Mouse (Mus musculus) testis, adult 2 months (tissue): Measurements from ENCODE around the gene Pwwp2a. TPM values are rescaled to one million over a fixed set of nuclear protein-coding genes. Genes with fewer than 3 reads are reported as not detected.

Source experiments
- H3K27ac ChIP-seq: fragments of 200-500 bp; 2 replicates; pipeline ENCODE4 v1.5.1; 2012; ENCODE audit warnings: low read depth, low read length; ENCODE audit not compliant: control insufficient read depth, insufficient read depth
- H3K27me3 ChIP-seq: fragments of 200-500 bp; 2 replicates; pipeline ENCODE4 v1.6.1; 2012; ENCODE audit warnings: mild to moderate bottlenecking, low read length, moderate library complexity; ENCODE audit not compliant: control insufficient read depth, insufficient read depth
- H3K36me3 ChIP-seq: fragments of 200-500 bp; 2 replicates; pipeline ENCODE4 v1.6.1; 2012; ENCODE audit warnings: mild to moderate bottlenecking, low read length; ENCODE audit not compliant: control insufficient read depth, insufficient read depth
- H3K4me1 ChIP-seq: fragments of 200-500 bp; 2 replicates; pipeline ENCODE4 v1.6.1; 2012; ENCODE audit warnings: low read length; ENCODE audit not compliant: control insufficient read depth, insufficient read depth
- H3K4me3 ChIP-seq: fragments of 200-500 bp; 2 replicates; pipeline ENCODE4 v1.5.1; 2012; ENCODE audit warnings: low read depth, mild to moderate bottlenecking, low read length, moderate library complexity, mixed read lengths; ENCODE audit not compliant: control insufficient read depth
- CTCF ChIP-seq: fragments of 200-500 bp; IDR thresholded peaks from 2 replicates; pipeline ENCODE4 v1.5.1; 2012; ENCODE audit warnings: low read depth, mild to moderate bottlenecking, inconsistent platforms, low read length, moderate library complexity; ENCODE audit not compliant: control insufficient read depth, insufficient read depth, insufficient replicate concordance
- POLR2A ChIP-seq: fragments of 200-500 bp; IDR thresholded peaks from 2 replicates; pipeline ENCODE4 v1.6.1; 2012; ENCODE audit warnings: low read depth, mild to moderate bottlenecking, inconsistent platforms, low read length, moderate library complexity; ENCODE audit not compliant: control insufficient read depth
- polyA plus RNA-seq: library from polyadenylated mRNA; depleted of rRNA; stranded (reverse); fragments of >200 nt; gene quantifications from 2 replicates; pipeline ENCODE4 v1.2.3, GENCODE M21; 2012

Pwwp2a gene
- polyA plus RNA-seq, 1 experiment: 10.3 TPM

- no peak for TF ChIP-seq POLR2A
- TF ChIP-seq CTCF: no peak
- H3K27ac ChIP-seq: no peak overlapping the region
- H3K4me1 ChIP-seq: no peaks in the 10 kb centered on the region
- H3K27me3 ChIP-seq: no peaks in the 10 kb centered on the region
- no peaks in the 10 kb centered on the region for H3K36me3 ChIP-seq
- no peak overlapping the region for H3K4me3 ChIP-seq
Measured at GRCm38 (mm10) chr11:43727796-43728195, 46.0 kb downstream of the Pwwp2a start.

- Histone ChIP-seq H3K27ac (no peak overlapping the region), H3K4me3 (no peak overlapping the region), H3K27me3 (no peaks in the 10 kb centered on the region), H3K36me3 (no peaks in the 10 kb centered on the region), H3K4me1 (no peaks in the 10 kb centered on the region)
- TF ChIP-seq CTCF: no peak
- no peak for TF ChIP-seq POLR2A
Measured at GRCm38 (mm10) chr11:43728737-43729301, 47.0 kb downstream of the Pwwp2a start.

GRCm38 (mm10) chr11:43747233-43748226 is 65.7 kb downstream of the Pwwp2a start, which contains the start of gene Ttc1:
Ttc1 (minus strand) TSS chr11:43748008.
- Histone ChIP-seq H3K27ac (peak within 1 kb of the TSS; percentile 69), H3K4me1 (peaks cover 2% of the 10 kb centered on the region), H3K27me3 (no peaks in the 10 kb centered on the region), H3K36me3 (peaks cover 2% of the 10 kb centered on the region; the same call in 1 of the 2 replicates), H3K4me3 (peak within 1 kb of the TSS; percentile 93)
- no peak for TF ChIP-seq CTCF
- TF ChIP-seq POLR2A: peak; percentile 91

GRCm38 (mm10) chr11:43751542-43751941 is 69.7 kb downstream of the Pwwp2a start:
- Histone ChIP-seq H3K4me3 (no peak overlapping the region), H3K27me3 (no peaks in the 10 kb centered on the region)
- no peak for TF ChIP-seq CTCF
- no peak for TF ChIP-seq POLR2A

GRCm38 (mm10) chr11:43754568-43754967 is 72.8 kb downstream of the Pwwp2a start:
- no peak overlapping the region for H3K4me3 ChIP-seq
- H3K27me3 ChIP-seq: no peaks in the 10 kb centered on the region
- H3K4me1 ChIP-seq: no peaks in the 10 kb centered on the region
- H3K27ac ChIP-seq: no peak overlapping the region
- no peaks in the 10 kb centered on the region for H3K36me3 ChIP-seq
- TF ChIP-seq POLR2A: no peak
- TF ChIP-seq CTCF: no peak

More at GRCm38 (mm10) chr11:43751542-43751941, 69.7 kb downstream of the Pwwp2a start:
- Histone ChIP-seq H3K27ac (no peak overlapping the region), H3K4me1 (peaks cover 2% of the 10 kb centered on the region), H3K36me3 (no peaks in the 10 kb centered on the region)

GRCm38 (mm10) chr11:43755411-43755810 is 73.6 kb downstream of the Pwwp2a start:
- Histone ChIP-seq H3K27me3 (no peaks in the 10 kb centered on the region), H3K4me3 (no peak overlapping the region), H3K36me3 (no peaks in the 10 kb centered on the region), H3K4me1 (no peaks in the 10 kb centered on the region), H3K27ac (no peak overlapping the region)
- TF ChIP-seq CTCF (no peak), POLR2A (no peak)

- no peak overlapping the region for H3K27ac ChIP-seq
- no peaks in the 10 kb centered on the region for H3K36me3 ChIP-seq
- no peaks in the 10 kb centered on the region for H3K27me3 ChIP-seq
- H3K4me1 ChIP-seq: no peaks in the 10 kb centered on the region
- TF ChIP-seq POLR2A (no peak), CTCF (no peak)
- no peak overlapping the region for H3K4me3 ChIP-seq
Measured at GRCm38 (mm10) chr11:43758436-43758835, 76.6 kb downstream of the Pwwp2a start.
